Mouse (Mus musculus) bone marrow macrophage, adult 2 months (primary cell): ENCODE data around the gene Rap1b.

Experiments
- CTCF ChIP-seq: IDR thresholded peaks from 2 replicates; pipeline ENCODE4 v1.5.1; 2012; ENCODE audit warnings: low read depth, mild to moderate bottlenecking, low read length, moderate library complexity
- POLR2A ChIP-seq: IDR thresholded peaks from 2 replicates; pipeline ENCODE4 v1.6.1; 2012; ENCODE audit warnings: mild to moderate bottlenecking, low read depth, low read length, borderline replicate concordance

- TF ChIP-seq CTCF, result no peak
- no peak for TF ChIP-seq POLR2A
Measured at GRCm38 (mm10) chr10:117782491-117783260, 63.2 kb downstream of the Rap1b start.
